Mouse (Mus musculus) heart, adult 2 months (tissue): ENCODE data around the gene Aicda.

Experiments used
- CTCF ChIP-seq: fragments of 200-600 bp; IDR thresholded peaks from 2 replicates; pipeline ENCODE4 v1.8.1; 2022; ENCODE audit warnings: antibody characterized with exemption, mild to moderate bottlenecking, moderate library complexity
- POLR2A ChIP-seq: fragments of 200-500 bp; IDR thresholded peaks from 2 replicates; pipeline ENCODE4 v1.6.1; 2011; ENCODE audit warnings: mild to moderate bottlenecking, low read depth, low read length, control low read depth; ENCODE audit not compliant: insufficient read depth

- TF ChIP-seq POLR2A (no peak), CTCF (no peak)
These were observed 58.8 kb downstream of the Aicda start for GRCm38 (mm10) chr6:122612426-122612825.
